Mouse (Mus musculus): ENCODE data around the gene Sptlc2. TPM values are rescaled to one million over a fixed set of nuclear protein-coding genes. Genes with fewer than 3 reads are reported as not detected.

The Sptlc2 gene
- total RNA-seq, 2 experiments from 2014 or later, result 33.3 to 46.3 TPM

Other genes with a start within 250 kb of the Sptlc2 start
- gene Gstz1, start 241.2 kb downstream of the Sptlc2 start, total RNA-seq (2014; fragmentation: Nextera tagmentation), result 32.8 and 38.3 TPM in 2 replicates
- 25.1 and 43.6 TPM in 2 replicates for gene Gstz1, start 241.2 kb downstream of the Sptlc2 start, total RNA-seq (2017)
- gene Pomt2, start 240.4 kb downstream of the Sptlc2 start, total RNA-seq (2014; fragmentation: Nextera tagmentation), result 6.6 and 10.4 TPM in 2 replicates
- 5.1 and 7.7 TPM in 2 replicates for gene Pomt2, start 240.4 kb downstream of the Sptlc2 start, total RNA-seq (2017)
- not detected in 2 replicates for gene Samd15, start 188.6 kb downstream of the Sptlc2 start, total RNA-seq (2014; fragmentation: Nextera tagmentation)
- gene Samd15, start 188.6 kb downstream of the Sptlc2 start, total RNA-seq (2017), result 3.8 TPM in 1 of 2 replicates, not detected in the other
- gene Tmed8, start 187.9 kb downstream of the Sptlc2 start, total RNA-seq (2014; fragmentation: Nextera tagmentation), result 6.1 and 7.7 TPM in 2 replicates
- gene Tmed8, start 187.9 kb downstream of the Sptlc2 start, total RNA-seq (2017), result 6.2 and 6.7 TPM in 2 replicates
- not detected in 2 replicates for gene Noxred1, start 149.6 kb downstream of the Sptlc2 start, total RNA-seq (2014; fragmentation: Nextera tagmentation)
- gene Noxred1, start 149.6 kb downstream of the Sptlc2 start, total RNA-seq (2017), result not detected in 2 replicates
- 20.5 and 25.5 TPM in 2 replicates for gene Vipas39, start 122.1 kb downstream of the Sptlc2 start, total RNA-seq (2014; fragmentation: Nextera tagmentation)
- gene Vipas39, start 122.1 kb downstream of the Sptlc2 start, total RNA-seq (2017), result 15.8 and 26.0 TPM in 2 replicates
- gene Ahsa1, start 121.9 kb downstream of the Sptlc2 start, total RNA-seq (2014; fragmentation: Nextera tagmentation), result 127 and 212 TPM in 2 replicates
- gene Ahsa1, start 121.9 kb downstream of the Sptlc2 start, total RNA-seq (2017), result 295 and 365 TPM in 2 replicates
- gene Ism2, start 88.7 kb downstream of the Sptlc2 start, total RNA-seq (2014; fragmentation: Nextera tagmentation), result not detected in 2 replicates
- gene Ism2, start 88.7 kb downstream of the Sptlc2 start, total RNA-seq (2017), result not detected in 2 replicates
- 183 and 219 TPM in 2 replicates for gene Slirp, start 55.5 kb upstream of the Sptlc2 start, total RNA-seq (2014; fragmentation: Nextera tagmentation)
- gene Slirp, start 55.5 kb upstream of the Sptlc2 start, total RNA-seq (2017), result 65.7 and 122 TPM in 2 replicates
- 65.2 and 74.6 TPM in 2 replicates for gene Alkbh1, start 55.7 kb upstream of the Sptlc2 start, total RNA-seq (2014; fragmentation: Nextera tagmentation)
- 62.8 and 93.0 TPM in 2 replicates for gene Alkbh1, start 55.7 kb upstream of the Sptlc2 start, total RNA-seq (2017)
- gene Snw1, start 83.9 kb upstream of the Sptlc2 start, total RNA-seq (2014; fragmentation: Nextera tagmentation), result 64.6 and 68.2 TPM in 2 replicates
- 189 and 219 TPM in 2 replicates for gene Snw1, start 83.9 kb upstream of the Sptlc2 start, total RNA-seq (2017)
- not detected in 2 replicates for gene Gm5788, start 106.4 kb upstream of the Sptlc2 start, total RNA-seq (2014; fragmentation: Nextera tagmentation)
- gene Gm5788, start 106.4 kb upstream of the Sptlc2 start, total RNA-seq (2017), result not detected in 2 replicates
- not detected in 2 replicates for gene Gm8300, start 126.0 kb upstream of the Sptlc2 start, total RNA-seq (2014; fragmentation: Nextera tagmentation)
- not detected in 2 replicates for gene Gm8300, start 126.0 kb upstream of the Sptlc2 start, total RNA-seq (2017)
- gene Oog1, start 214.3 kb upstream of the Sptlc2 start, total RNA-seq (2014; fragmentation: Nextera tagmentation), result not detected in 2 replicates
- not detected in 2 replicates for gene Oog1, start 214.3 kb upstream of the Sptlc2 start, total RNA-seq (2017)
- gene Gm4027, start 230.5 kb upstream of the Sptlc2 start, total RNA-seq (2014; fragmentation: Nextera tagmentation), result not detected in 2 replicates
- not detected in 2 replicates for gene Gm4027, start 230.5 kb upstream of the Sptlc2 start, total RNA-seq (2017)

Measured in megakaryocyte-erythroid progenitor cell, adult 5-6 weeks (primary cell).